Mouse (Mus musculus): ENCODE results near the gene Hecw1.

- no peak for TF ChIP-seq CTCF (IDR thresholded peaks at IDR 0.05; ENCODE audit: low read depth)
- TF ChIP-seq EP300 (IDR thresholded peaks at IDR 0.05; ENCODE audit: low read depth) = no peak
Measured at GRCm38 (mm10) chr13:14513934-14514333, 9.1 kb downstream of the Hecw1 start.

All from heart, postnatal 0 days (tissue).